Mouse (Mus musculus) layer of hippocampus, postnatal 36 days (tissue): ENCODE measurements around the gene Smarca4. TPM values are rescaled to one million over a fixed set of nuclear protein-coding genes. Genes with fewer than 3 reads are reported as not detected.

Experiments used
- DNase-seq, 2 experiments: peaks; one replicate each; pipeline ENCODE4 v3.0.0; 2022
- total RNA-seq, 2 experiments: library from RNA; stranded (reverse); gene quantifications; 2 replicates each; pipeline ENCODE4 v1.2.3; 2021

The Smarca4 gene
- total RNA-seq, 2 experiments from 2014 or later: 115 to 116 TPM

GRCm38 (mm10) chr9:21724147-21724536 is 108.2 kb downstream of the Smarca4 start:
- DNase-seq: peak; percentile 89 to 92

DNA sequence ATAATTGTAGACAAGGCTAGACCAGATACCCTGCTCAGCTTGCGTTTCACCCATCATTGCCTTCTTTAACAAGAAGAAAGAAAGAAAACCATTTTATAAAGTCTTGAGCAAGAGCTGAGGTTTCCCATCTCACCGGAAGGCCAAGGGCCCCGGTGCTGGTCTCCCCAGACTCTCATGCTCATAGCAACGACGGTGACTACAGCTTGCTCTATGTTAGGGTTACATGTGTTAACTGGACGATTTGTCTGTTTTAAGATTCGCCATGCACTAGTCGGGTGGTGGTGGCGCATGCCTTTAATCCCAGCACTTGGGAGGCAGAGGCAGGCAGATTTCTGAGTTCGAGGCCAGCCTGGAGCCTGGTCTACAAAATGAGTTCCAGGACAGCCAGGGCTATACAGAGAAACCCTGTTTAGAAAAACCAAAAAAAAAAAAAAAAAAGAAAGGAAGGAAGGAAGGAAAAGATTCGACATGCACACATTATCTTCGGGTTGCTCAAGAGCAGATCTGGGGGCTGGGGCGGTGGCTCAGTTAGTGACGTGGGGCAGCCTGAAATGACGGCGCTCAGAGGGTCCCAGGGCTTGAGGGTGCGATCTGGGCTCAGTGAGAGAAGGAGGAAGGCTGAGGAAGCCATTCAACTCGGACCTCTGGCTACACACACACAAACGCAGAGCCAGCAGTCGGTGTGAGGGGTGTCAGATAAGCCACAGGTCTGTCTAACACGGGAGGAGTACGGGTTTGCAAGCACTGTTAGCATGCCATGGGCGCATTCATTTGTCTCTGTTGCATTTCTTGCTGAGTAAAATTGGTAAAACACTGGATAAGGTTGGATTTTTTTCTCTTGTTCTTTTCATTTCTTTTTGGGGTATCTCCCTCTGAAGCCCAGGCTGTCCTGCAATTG is 109.5 kb downstream of the Smarca4 start:
- DNase-seq: no peak

- DNase-seq: peak in 1 of 2 experiments; percentile 27
Observed at GRCm38 (mm10) chr9:21726218-21726975, 110.4 kb downstream of the Smarca4 start.

DNA sequence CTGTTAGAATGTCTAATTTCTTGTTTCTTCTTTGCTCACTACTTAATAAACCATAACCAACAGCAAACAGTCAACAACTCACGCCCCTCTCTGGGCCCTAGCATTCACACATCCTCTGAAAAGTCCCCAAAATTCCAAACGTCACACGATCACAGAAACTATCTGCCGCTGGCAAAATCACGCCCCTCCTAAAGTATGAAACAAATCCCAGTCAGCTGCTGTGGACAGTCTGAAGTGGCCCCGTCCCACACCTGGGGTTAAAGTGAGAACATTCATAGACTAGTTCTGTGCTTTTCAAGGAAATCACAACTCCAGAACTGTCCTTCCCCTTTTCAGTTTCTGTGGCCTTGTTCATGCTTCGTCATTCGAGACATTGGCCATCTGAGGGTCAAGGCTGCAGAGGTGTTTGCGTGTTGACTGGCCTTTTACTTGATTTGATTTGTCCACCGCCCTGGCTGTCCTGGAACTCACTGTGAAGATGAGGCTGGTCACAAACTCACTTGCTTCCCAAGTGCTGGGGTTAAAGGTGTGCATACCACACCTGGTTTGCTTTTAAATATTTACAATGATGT is 112.4 kb downstream of the Smarca4 start:
- no peak for DNase-seq

- DNase-seq: no peak
Observed at GRCm38 (mm10) chr9:21729264-21729663, 113.3 kb downstream of the Smarca4 start.

GRCm38 (mm10) chr9:21732288-21732687 is 116.3 kb downstream of the Smarca4 start:
- no peak for DNase-seq

- no peak for DNase-seq
Observed at GRCm38 (mm10) chr9:21733446-21733845, 117.5 kb downstream of the Smarca4 start.

- DNase-seq: no peak
Observed at GRCm38 (mm10) chr9:21733989-21734388, 118.0 kb downstream of the Smarca4 start.

GRCm38 (mm10) chr9:21735126-21735525 is 119.2 kb downstream of the Smarca4 start:
- DNase-seq: no peak

DNA sequence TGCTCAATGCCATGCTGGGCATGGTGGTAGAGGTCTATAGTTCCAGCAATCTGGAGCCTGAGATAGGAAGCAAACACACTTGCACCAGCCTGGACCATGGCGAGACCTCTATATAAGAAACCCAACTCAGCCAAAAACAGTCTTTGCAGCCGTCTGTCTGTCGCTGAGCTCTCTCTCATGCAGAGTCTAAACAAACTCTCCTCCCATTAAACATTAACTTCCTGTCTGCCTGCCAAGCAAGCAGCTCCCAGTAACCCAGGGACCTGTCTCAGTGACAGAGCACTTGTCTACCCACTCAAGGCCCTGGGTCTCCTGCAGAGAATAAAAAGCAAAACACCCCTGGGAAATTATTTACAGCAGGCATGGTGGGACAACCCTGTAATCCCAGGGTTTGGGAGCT is 120.6 kb downstream of the Smarca4 start:
- DNase-seq: no peak

- DNase-seq: no peak
Observed at GRCm38 (mm10) chr9:21737188-21737587, 121.2 kb downstream of the Smarca4 start.

GRCm38 (mm10) chr9:21738776-21739175 is 122.8 kb downstream of the Smarca4 start:
- DNase-seq: no peak

DNA sequence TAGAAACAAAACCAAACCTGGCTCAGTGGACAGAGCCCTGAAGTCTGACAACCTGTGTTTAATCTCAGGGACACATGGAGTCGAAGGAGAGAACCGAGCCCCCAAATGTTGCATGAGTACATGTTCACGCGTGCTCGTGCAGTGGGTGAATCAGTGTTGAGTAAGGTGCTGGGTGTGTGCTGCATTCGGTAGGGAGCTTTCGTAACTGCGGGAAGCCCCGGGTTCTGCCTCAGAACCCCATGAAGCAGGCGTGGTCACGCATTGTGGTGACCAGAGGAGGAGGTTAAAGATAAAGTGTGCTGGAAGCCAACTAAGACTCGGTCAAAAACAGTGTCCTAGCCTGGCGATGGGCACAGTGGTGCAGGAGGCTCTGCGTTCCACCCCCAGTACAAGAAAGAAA is 124.5 kb downstream of the Smarca4 start:
- DNase-seq: no peak

DNA sequence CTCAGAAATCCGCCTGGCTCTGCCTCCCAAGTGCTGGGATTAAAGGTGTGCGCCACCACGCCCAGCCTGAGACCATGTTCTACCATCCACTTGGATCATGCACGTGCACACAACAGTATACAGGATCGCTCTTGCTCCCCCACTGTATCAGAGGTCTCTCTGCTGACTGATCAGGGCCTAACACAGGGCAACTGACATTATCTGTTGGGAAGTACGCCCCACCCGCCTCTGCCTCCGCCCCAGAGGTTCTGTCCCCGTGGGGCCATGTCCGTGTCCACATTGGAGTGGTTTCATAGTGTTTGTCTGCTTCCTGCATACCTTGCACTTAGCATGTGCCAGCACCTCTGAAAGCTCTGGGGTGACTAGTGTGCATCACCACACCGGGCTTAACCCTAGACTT is 125.5 kb downstream of the Smarca4 start:
- DNase-seq: no peak

DNA sequence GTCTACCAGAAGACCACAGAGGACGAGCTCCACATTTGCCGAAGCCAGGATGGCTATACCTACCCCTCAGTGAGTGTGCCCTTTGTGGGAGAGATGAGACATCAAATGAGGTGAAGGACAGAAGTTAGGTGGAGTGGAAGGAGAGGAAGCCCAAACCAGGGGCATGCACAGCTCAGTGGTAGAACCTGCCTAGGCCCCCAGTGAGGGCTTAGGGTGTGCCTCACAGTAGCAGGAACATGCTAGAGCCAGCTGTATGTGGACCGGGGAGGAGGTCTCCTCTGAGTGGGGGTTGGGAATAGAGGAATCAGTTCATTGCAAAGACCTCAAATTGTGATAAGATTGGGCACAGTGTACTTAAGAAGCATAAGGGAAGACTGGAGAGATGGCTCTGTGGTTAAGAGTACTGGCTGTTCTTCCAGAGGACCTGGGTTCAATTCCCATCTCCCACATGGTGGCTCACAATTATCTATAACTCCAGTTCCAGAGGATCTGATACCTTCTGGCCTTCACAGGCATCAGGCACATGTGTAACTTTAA is 131.3 kb downstream of the Smarca4 start:
- no peak for DNase-seq

DNA sequence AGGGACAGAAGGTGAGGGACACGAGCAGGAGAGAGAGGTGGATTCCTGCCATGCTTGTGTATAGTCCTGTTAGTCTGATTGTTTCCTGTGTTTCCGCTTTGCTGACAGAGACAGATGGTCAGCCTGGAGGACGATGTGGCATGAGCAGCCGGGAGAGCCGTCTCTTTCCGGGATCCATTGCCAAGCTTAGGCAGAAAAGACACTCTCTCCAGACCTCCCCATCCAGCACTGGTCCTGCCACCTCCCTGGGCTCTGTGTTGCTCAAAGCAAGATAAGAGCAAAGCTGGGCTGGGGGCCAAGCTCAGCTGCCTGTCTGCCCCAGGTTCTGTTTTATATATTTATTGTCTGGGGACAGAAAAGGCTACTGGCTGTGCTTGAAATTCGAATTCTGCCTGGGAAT is 132.1 kb downstream of the Smarca4 start:
- no peak for DNase-seq

- no peak for DNase-seq
Observed at GRCm38 (mm10) chr9:21748491-21748890, 132.5 kb downstream of the Smarca4 start.

GRCm38 (mm10) chr9:21749382-21750118 is 133.6 kb downstream of the Smarca4 start:
- no peak for DNase-seq

DNA sequence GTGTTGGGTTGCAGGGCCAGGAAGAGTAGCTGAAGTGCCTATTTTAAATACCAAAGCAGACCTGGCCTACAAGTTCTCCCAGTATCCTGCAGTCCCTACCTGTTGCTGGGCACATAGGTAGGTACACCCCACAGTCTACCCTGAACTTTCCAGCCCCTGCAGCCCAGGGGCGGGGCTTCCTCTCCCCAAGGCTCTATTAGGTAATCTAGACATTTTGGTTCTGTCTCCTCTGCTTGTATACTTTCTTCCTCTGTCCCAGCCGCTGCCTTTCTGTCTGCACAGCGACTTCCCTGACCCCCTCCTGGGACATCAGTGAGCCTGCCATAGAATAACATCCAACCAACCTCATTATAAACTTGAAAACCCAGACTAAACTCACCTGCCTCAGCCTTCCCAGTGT is 134.4 kb downstream of the Smarca4 start:
- no peak for DNase-seq

DNA sequence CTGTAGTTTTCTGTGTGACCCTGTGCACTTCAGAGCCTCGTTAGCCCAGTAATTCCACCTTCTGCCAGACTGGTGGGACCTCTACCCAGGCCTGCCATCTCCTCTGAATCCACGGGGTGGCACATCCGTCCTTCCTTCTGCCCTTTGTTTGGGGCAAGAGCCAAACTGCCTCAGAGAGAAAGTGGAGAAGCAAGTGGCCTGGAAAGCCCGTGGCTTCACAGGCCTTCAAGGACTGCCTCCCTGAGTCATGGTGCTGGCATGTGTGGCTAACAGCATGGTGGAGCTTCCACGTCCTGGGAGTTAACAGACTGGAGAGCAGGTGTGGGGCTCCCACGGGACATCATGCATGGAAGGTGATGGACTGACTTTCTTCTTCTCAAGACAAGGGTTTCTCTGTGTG is 135.4 kb downstream of the Smarca4 start:
- DNase-seq: no peak

GRCm38 (mm10) chr9:21752252-21752792 is 136.4 kb downstream of the Smarca4 start:
- no peak for DNase-seq
